Mouse (Mus musculus) mature B cell (primary cell): ENCODE measurements around the gene Olfr187.
"Not testable (repeated sequence)": the region's sequence is repeated elsewhere in the genome, so short reads cannot be mapped to it uniquely, and the experiment has no call there.

ENCODE experiments used
- in situ Hi-C: fragments of 300-500 bp; cut with MboI; formaldehyde crosslinking; loops from 2 replicates; pipeline ENCODE4 v1.14.3; 2019

Gene Olfr187

DNA sequence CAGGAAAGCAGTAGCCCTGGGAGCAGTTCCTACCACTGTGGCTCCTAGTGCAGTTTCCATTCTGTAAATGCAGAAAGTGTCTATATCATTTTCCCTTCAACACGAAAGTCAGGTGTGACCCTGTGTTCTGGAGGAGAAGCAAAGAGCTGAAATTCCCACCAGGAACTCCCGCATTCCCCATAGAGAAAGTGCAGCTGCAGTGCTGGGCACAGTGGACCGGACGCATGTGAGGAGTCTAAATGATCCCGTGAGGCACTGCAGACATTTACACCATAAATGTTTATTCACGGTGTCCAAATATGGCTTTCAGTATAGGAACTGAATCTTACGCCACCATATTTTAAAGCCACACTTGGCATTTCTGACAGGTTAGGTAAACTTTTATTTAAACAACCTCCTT, at the start of gene Olfr187:
TSS of gene Olfr187 (minus strand) at position 58 of the 400 bp plus-strand sequence.
- in situ Hi-C loops = no loop called here

DNA sequence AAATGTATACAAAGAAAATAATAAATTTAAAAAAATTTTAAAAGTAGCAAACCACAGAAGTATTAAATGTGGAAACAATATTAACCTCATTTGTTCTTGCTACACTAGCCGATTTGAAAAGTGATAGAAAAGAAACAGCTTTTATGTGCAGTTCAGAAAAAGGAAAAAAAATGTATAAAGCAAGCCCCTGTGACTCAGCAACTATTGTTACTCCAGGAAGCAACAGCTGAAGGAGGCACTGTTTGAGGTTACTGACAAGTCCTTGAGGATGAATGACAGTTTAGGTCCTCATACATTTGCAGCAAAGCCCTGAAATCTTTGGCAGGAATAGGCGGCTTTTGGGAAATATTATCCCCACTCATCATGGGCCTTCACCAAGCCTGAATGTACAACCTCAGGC, 41.5 kb upstream of the Olfr187 start:
- in situ Hi-C loops = not testable (repeated sequence)

DNA sequence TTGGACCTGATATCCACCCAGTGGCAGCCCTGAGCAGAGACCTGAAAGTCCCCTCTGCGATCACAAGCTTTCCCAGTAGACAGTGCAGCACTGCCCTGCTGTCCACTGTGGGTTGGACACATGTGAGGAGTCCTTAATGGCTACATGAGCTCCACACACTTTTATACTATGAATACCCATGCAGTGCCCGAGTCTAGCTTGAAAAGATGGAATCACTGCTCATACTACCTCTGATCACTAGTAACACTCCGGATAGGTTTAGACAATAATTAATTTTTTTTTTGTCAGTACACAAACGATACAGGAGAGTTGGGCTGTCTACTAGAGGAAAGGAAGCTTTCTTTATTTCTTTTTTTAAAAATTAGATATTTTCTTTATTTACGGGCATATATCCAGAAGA, 38.3 kb upstream of the Olfr187 start, which contains the start of gene Olfr190:
TSS of gene Olfr190 (minus strand) at position 101 of the 400 bp plus-strand sequence.
- in situ Hi-C loops = no loop called here

DNA sequence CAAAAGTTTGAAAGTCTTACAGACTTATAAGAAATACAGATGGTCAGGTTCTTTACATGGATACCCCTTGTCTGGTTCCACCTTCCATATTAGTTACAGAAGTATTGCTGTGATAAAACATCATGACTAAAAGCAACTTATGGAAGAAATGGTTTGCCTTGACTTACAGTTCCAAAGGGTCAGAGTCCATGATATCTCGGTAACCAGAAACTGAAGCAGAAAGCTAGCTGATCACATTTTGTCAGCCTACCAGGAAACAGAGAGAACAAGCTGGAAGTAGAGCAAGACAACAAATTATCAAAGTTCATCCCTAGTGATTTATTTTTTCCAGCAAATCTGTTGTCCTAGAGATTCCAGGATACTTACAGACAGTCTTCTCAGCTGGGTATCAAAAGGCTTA, 34.0 kb upstream of the Olfr187 start:
- in situ Hi-C loops = no loop called here

DNA sequence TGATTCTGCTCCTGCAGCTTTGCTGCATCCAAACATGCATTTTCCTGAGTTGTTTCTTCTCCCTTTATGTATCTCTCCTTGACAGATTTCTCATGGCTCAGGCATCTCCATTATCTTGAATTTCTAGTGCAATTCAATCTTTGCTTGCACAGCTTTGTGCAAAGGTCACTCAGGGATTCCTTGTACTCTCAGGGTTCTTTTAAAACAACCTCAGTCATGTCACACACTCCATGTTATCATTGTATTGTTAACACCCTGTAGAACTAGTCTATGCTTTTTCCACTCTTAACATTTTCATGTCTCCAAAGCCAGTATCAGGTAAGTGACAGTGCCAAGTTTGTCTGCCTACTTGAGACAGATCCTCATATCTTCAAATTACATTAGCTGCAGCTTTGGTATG, 32.2 kb upstream of the Olfr187 start:
- in situ Hi-C loops = no loop called here

DNA sequence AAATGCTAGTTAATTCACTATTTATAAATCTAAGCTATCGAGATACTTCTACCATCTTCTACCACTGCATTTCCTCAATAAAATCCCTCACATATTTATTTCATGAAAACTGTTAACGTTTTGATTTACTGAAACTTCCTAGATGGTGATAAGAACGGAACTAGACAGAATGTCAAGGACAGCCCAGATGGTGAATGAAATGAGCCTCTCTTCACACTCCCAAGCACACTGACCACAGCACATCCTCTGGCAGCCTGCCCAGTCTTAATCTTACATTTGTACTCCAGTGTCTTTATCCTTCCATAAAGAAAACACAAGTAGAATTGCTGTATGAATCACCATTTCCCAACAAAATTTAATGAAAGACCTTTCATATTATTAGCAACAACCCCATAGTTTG, 22.8 kb upstream of the Olfr187 start:
- in situ Hi-C loops = not testable (repeated sequence)

DNA sequence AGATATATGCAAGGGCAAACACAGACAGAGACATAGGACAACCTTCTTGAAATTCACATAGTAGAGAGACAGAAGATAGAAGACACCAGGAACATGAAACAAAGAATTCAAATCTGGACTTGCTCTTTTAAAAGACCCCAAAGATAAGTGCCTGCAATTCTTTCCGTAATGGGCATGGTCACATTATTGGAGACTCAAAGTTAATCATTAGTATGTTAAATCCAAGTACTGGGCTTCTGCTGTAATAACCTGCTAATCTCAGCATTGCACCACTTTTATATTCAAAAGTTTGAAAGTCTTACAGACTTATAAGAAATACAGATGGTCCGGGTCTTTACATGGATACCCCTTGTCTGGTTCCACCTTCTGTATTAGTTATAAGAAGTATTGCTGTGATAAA, 9.7 kb upstream of the Olfr187 start:
- in situ Hi-C loops = not testable (repeated sequence)

DNA sequence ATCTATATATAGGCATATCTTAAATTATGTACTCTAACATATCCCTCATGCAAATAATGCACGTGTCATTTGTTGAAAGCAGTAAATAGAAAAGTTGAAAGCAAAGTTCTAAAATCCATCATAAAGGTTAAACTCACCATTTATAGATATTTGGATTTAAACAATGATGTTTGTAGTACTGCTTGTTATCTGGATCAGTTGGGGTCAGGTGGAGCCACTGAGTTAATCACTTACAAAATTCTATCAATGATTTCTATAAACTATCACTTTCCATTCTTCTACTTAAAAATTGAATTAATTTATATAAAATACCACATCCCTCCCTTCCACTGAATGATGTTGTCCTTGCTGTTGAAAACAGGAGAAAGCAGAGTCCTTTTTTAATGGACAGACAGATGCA, 9.3 kb upstream of the Olfr187 start:
- in situ Hi-C loops = no loop called here

DNA sequence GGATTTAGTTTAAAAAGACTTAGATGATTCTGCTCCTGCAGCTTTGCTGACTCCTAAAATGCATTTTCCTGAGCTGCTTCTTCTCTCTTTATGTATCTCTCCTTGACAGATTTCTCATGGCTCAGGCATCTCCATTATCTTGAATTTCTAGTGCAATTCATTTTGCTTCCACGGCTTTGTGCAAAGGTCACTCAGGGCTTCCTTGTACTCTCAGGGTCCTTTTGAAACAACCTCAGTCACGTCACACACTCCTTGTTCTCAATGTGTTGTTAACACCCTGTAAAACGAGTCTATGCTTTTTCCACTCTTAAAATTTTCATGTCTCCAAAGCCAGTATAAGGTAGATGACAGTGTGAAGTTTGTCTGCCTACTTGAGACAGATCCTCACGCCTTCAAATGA, 8.0 kb upstream of the Olfr187 start:
- in situ Hi-C loops = no loop called here

DNA sequence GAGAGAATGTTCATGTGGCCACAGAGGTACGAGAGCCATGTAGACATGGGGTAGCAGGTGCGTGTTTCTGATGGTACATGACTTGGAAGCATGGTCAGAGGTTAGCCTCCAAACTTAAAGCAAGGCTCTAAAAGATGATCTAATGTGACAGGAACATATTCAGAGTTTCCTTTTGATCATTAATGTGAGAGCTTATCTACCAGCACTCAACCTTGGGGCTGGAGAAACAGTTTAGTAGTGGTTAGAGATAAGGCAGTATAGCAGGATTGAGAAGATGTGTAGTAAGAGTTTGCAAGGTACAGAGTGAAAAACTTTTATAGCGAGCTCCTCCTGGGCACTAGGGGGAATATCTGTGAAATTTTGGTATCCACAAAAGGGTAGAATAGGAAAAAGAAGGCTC, 6.3 kb upstream of the Olfr187 start:
- in situ Hi-C loops = no loop called here

DNA sequence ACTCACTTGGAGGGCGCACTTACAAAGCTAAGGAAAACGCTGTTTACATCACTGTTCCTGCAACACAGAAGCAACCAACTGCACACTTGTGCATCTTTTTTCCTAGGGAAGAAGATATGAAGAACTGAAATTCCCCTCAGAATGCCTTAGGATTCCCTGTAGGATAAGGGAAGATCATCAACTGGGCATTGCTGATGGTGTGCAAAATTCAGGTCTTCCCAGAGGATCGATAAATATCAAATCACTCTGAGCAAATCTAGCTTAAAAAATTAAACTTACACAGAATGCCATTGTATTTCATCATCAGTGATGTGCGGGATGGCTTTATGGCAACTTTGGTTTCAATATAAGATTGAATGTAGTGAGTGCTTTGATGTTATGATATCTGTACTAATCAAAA, 9.4 kb downstream of the Olfr187 start, which contains the start of gene Olfr186:
TSS of gene Olfr186 (minus strand) at position 101 of the 400 bp plus-strand sequence.
- in situ Hi-C loops = no loop called here

DNA sequence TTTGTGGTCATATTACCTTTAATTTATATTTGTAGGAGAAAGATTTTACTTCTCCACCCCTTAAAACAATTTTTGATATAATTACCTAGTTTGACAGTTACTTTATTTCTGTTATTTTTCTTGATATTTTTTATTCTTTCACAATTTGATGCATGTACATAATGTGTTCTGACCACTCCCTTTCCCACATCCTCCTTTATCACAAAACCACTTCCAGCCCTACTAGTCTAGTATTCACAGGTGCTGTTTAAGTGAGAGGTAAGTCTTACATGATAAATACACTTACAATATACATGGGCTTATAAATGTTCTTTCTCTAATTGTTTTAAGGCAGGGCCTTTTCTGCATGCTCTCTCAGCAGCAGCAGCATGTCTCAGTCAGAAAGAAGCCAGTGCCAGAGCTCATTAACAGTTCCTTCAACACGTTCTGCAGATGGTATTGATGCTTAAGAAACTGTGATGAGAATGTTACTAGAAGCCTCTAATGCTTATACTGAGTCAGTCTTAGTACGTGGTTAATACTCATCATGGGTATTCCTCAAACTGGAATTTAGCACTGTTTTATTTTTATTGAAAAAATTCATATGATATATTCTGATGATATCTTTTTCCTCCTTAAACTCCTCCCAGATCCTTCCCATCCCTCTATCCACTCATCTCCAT, 26.1 kb downstream of the Olfr187 start:
- in situ Hi-C loops = no loop called here

DNA sequence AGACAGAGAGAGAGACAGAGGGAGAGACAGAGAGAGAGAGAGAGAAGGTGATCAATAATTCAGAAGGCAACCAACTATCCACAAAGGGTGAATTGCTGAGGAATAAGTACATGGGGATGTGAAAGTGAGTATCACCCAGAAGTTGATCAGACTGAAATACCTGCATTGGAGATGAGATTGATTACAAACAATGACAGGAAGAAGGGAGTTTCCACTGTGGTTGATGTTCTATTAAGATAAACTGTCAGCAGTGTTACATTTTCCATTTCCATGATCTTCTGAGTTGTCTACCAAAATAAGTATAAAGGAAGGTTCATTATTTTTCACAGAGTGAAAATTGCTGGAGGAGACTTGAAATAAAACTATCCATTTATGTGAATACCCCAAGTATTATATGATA, 32.4 kb downstream of the Olfr187 start:
- in situ Hi-C loops = no loop called here

DNA sequence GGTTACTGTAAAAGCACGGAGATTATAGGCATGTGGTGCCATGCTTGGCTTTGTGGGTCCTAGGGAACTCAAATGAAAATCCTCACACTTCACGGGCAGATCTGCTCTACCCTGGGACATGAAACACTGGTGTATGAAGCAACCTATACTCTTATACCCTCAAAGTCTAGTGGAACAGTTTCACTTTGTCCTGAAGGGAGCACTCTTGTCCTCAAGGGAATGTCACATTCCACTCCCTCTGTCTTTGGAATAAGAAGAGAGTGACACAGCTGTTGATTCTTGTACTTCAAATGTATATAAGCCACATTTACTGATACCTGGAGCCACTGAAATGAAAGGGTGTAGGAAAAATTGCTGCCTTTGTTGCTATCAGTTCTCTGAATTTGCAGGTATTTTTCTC, 44.5 kb downstream of the Olfr187 start, which contains the start of gene Olfr183:
TSS of gene Olfr183 (plus strand) at position 301 of the 400 bp plus-strand sequence.
- in situ Hi-C loops = no loop called here
